Comparison of ENCODE assay signal across 7 mouse cellular contexts in genomic region chr6:84583371-84583770, GRCm38 (mm10). TPM values are rescaled to one million over a fixed set of nuclear protein-coding genes. Genes with fewer than 3 reads are reported as not detected.
DNase-seq lines count a peak whose midpoint lies in the region; ATAC-seq and TF ChIP-seq lines count a peak whose summit lies in the region.

No protein-coding gene starts in this region.

- WGBS in intestine, embryonic 16.5 days = 1% methylated on average over 26 of the region's 26 CpGs
- WGBS in liver, embryonic 11.5 days = under 1% methylated on average over 26 of the region's 26 CpGs
- WGBS in midbrain, postnatal 0 days = 0% methylated on average over 22 of the region's 26 CpGs
- WGBS in thymus, adult 2 months = 2% methylated on average over 26 of the region's 26 CpGs

- H3K9ac ChIP-seq in intestine, embryonic 16.5 days (ENCODE audit: low read depth, low read length) = no peak overlapping the region
- no peak overlapping the region; the same call in 1 of the 2 replicates for H3K9ac ChIP-seq in liver, embryonic 11.5 days (ENCODE audit: low read depth, low read length)
- H3K9ac ChIP-seq in midbrain, postnatal 0 days (replicated peaks; ENCODE audit: low read length, poor library complexity, severe bottlenecking) = no peak overlapping the region; the same call in 1 of the 2 replicates

- peak; percentile 87 to 93 for DNase-seq in adrenal gland, adult (ENCODE audit: inconsistent age in 2 of 2, low spot score in 1 of 2)
- DNase-seq in embryo, embryonic 11.5 days (ENCODE audit: low read depth, low spot score) = peak; percentile 62
- DNase-seq in heart, adult 18-20 months = peak; percentile 86 to 89
- DNase-seq in liver, embryonic 11.5 days (ENCODE audit: low spot score) = peak; percentile 75
- peak; percentile 59 for DNase-seq in midbrain, postnatal 0 days (ENCODE audit: low spot score)
- DNase-seq in thymus, adult 2 months = peak; percentile 66

- peak overlapping the region; percentile 69 for H3K4me2 ChIP-seq in intestine, embryonic 16.5 days (ENCODE audit: low read depth, low read length)
- peak overlapping the region; percentile 64 for H3K4me2 ChIP-seq in liver, embryonic 11.5 days
- H3K4me2 ChIP-seq in midbrain, postnatal 0 days (ENCODE audit: low read depth, low read length, poor library complexity, severe bottlenecking) = peak overlapping the region; percentile 60

- H3K36me3 ChIP-seq in intestine, embryonic 16.5 days (ENCODE audit: control insufficient read depth, insufficient read depth, low read length) = no peaks in the 10 kb centered on the region
- H3K36me3 ChIP-seq in liver, embryonic 11.5 days (ENCODE audit: control insufficient read depth, insufficient read depth, low read length) = no peaks in the 10 kb centered on the region
- H3K36me3 ChIP-seq in midbrain, postnatal 0 days (ENCODE audit: insufficient read depth, low read length) = no peaks in the 10 kb centered on the region
- no peaks in the 10 kb centered on the region for H3K36me3 ChIP-seq in thymus, adult 2 months (ENCODE audit: control insufficient read depth, insufficient read depth, low read length)

- H3K27ac ChIP-seq in intestine, embryonic 16.5 days (ENCODE audit: low read length) = no peak overlapping the region
- H3K27ac ChIP-seq in liver, embryonic 11.5 days (ENCODE audit: low read depth, low read length) = no peak overlapping the region
- no peak overlapping the region for H3K27ac ChIP-seq in midbrain, postnatal 0 days (ENCODE audit: low read depth, low read length)
- no peak overlapping the region for H3K27ac ChIP-seq in thymus, adult 2 months (ENCODE audit: control insufficient read depth, insufficient read depth, low read length)

- peaks cover 61% of the 10 kb centered on the region for H3K4me1 ChIP-seq in intestine, embryonic 16.5 days (ENCODE audit: control insufficient read depth, insufficient read depth, low read length)
- H3K4me1 ChIP-seq in liver, embryonic 11.5 days (replicated peaks; ENCODE audit: control insufficient read depth, insufficient read depth, low read length) = peaks cover 11% of the 10 kb centered on the region
- peaks cover 25% of the 10 kb centered on the region for H3K4me1 ChIP-seq in midbrain, postnatal 0 days (ENCODE audit: insufficient read depth, low read length)
- peaks cover 16% of the 10 kb centered on the region for H3K4me1 ChIP-seq in thymus, adult 2 months (replicated peaks; ENCODE audit: control insufficient read depth, insufficient read depth, low read length)

- no peak for TF ChIP-seq CTCF in midbrain, postnatal 0 days (IDR thresholded peaks at IDR 0.05)
- no peak for TF ChIP-seq CTCF in thymus, adult 2 months (IDR thresholded peaks at IDR 0.05; ENCODE audit: borderline replicate concordance, control insufficient read depth, extremely low read depth, insufficient read depth, low read length, poor library complexity)

- TF ChIP-seq POLR2A in thymus, adult 2 months (IDR thresholded peaks at IDR 0.05; ENCODE audit: control insufficient read depth, extremely low read depth, insufficient read depth, low read length, poor library complexity) = no peak

- ATAC-seq in intestine, embryonic 16.5 days = peak; percentile 82
- ATAC-seq in liver, embryonic 11.5 days (replicated peaks; ENCODE audit: low FRiP score) = peak; percentile 48; the same call in 1 of the 2 replicates
- 0 out of 2 replicates have a peak, but pooled peaks have one; percentile 48 for ATAC-seq in midbrain, postnatal 0 days (ENCODE audit: low FRiP score)

- peaks cover 62% of the 10 kb centered on the region for H3K27me3 ChIP-seq in intestine, embryonic 16.5 days (replicated peaks; ENCODE audit: control insufficient read depth, insufficient read depth, low read length)
- H3K27me3 ChIP-seq in liver, embryonic 11.5 days (replicated peaks; ENCODE audit: control insufficient read depth, insufficient read depth, low read length) = peaks cover 97% of the 10 kb centered on the region
- peaks cover 73% of the 10 kb centered on the region for H3K27me3 ChIP-seq in midbrain, postnatal 0 days (ENCODE audit: insufficient read depth, low read length)
- H3K27me3 ChIP-seq in thymus, adult 2 months (ENCODE audit: control insufficient read depth, insufficient read depth, low read length) = peaks cover 27% of the 10 kb centered on the region

- H3K4me3 ChIP-seq in intestine, embryonic 16.5 days (ENCODE audit: low read length) = peak overlapping the region; percentile 36
- H3K4me3 ChIP-seq in liver, embryonic 11.5 days (ENCODE audit: low read depth, low read length) = peak overlapping the region; percentile 38
- H3K4me3 ChIP-seq in midbrain, postnatal 0 days (ENCODE audit: low read depth, low read length) = peak overlapping the region; percentile 40
- H3K4me3 ChIP-seq in thymus, adult 2 months (ENCODE audit: control insufficient read depth, insufficient read depth, low read length) = no peak overlapping the region

- H3K9me3 ChIP-seq in intestine, embryonic 16.5 days (ENCODE audit: control insufficient read depth, low read length) = no peaks in the 10 kb centered on the region
- no peaks in the 10 kb centered on the region for H3K9me3 ChIP-seq in liver, embryonic 11.5 days (ENCODE audit: control insufficient read depth, low read length)
- H3K9me3 ChIP-seq in midbrain, postnatal 0 days (ENCODE audit: low read length) = no peaks in the 10 kb centered on the region

RNA-seq across cellular contexts. Expression of gene Cyp26b1, which starts 10.3 kb away (rescaled TPM):
- 1 to 10 TPM; 2.7 to 3.8 TPM for total RNA-seq in heart, adult 18-20 months (2021)
- polyA plus RNA-seq in intestine, embryonic 16.5 days (2015; fragmentation: Nextera tagmentation; extraction: Ambion mirVana) = 1.5 and 1.8 TPM in 2 replicates
- polyA plus RNA-seq in liver, embryonic 11.5 days (2014; fragmentation: Nextera tagmentation; extraction: Ambion mirVana) = 0.75 and 1.0 TPM in 2 replicates
- total RNA-seq in midbrain, postnatal 0 days (2014; rRNA removed) = 19.7 and 36.7 TPM in 2 replicates
- polyA plus RNA-seq in midbrain, postnatal 0 days (2015; fragmentation: Nextera tagmentation; extraction: Ambion mirVana) = 6.4 and 6.7 TPM in 2 replicates
- polyA plus RNA-seq in thymus, adult 2 months (2012; rRNA removed) = 6.6 and 6.7 TPM in 2 replicates
